Mouse (Mus musculus) activated CD4-positive, CD25-positive, alpha-beta regulatory T cell, adult 9 weeks (primary cell): ENCODE measurements around the gene Tbc1d2. TPM values are rescaled to one million over a fixed set of nuclear protein-coding genes. Genes with fewer than 3 reads are reported as not detected.

Source experiments
- polyA plus RNA-seq: library from polyadenylated mRNA; unstranded; fragments of 100-300 nt; shearing (Covaris generic); gene quantifications from one replicate; pipeline ENCODE4 v1.2.1, GENCODE M21; 2017

The Tbc1d2 gene
- polyA plus RNA-seq = 1.6 TPM

DNA sequence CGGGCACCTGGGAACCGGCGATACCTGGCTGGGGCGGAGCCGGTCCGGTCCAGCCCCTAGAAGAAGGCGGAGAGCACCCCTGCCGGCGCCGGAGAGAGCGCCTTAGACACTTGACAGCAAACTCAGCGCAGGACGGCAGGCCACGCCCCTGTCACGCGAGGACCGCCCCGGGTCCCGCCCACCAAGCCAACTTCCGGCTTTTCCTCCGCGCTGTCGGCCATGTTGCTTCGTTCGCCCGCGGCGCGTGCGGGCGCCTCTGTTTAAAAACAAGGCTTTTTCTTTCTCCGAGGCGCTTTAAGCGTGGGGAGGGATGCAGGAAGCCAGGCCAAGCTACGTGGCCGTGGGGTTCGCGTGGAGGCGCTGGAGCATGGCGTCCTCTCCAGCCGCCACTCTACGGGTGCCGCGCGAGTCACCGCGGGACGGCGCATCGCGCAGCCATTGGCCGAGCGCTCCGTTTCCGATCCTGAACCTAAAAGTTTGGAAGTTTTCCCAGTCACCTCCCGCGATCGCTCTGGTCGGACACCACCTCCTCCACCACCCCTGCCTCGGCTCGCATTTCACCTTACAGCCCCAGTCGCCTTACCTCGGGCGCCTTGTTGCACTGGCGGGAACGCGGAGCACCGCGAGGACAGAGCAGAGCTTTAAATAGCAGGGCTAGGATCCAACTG is at the start of gene Tbc1d2:
Gene Tbc1d2 (minus strand): TSS at position 124 of the 668 bp plus-strand sequence.

DNA sequence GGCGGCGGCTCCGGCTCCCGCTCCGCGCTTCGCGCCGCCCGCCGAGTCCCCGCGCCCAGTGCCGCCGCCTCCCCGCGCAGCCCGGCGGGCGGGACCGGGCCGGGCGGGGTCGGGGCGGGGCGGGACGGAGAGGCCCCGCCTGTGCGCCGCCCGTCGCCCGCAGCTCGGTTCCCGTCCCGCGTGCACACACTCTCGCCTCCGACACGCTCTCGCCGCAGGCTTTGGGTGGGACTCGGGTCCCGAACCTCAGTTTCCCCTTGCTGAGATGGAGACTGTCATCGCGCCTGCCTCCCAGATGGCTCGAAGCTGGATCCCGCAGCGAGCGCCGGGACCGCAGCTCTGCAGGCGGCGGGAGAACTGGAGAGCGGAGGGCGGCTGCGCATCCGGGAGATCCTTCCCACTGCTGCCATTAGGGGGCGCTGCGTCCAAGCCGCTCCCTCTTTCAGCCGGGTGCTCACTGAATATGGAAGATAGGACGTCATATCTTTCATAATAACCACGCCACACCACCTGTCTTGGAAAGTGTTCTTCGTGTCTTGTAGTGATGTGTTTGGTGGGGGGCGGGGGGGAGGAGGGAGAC is 48.1 kb downstream of the Tbc1d2 start, which contains the start of gene Coro2a:
Gene Coro2a (minus strand): TSS at position 359 of the 580 bp plus-strand sequence.

Other genes starting within 250 kb of the Tbc1d2 start
- 1.6 TPM for gene Hemgn, start 236.7 kb downstream of the Tbc1d2 start, polyA plus RNA-seq
- gene Anp32b, start 199.3 kb downstream of the Tbc1d2 start, polyA plus RNA-seq = 43.0 TPM
- gene Nans, start 161.0 kb downstream of the Tbc1d2 start, polyA plus RNA-seq = 93.9 TPM
- 51.9 TPM for gene Trim14, start 114.1 kb downstream of the Tbc1d2 start, polyA plus RNA-seq
- 112 TPM for gene Coro2a, start 48.0 kb downstream of the Tbc1d2 start, polyA plus RNA-seq